Mouse (Mus musculus) brain, embryonic 14.5 days (tissue): ENCODE data around the gene Eif4e1b. TPM values are rescaled to one million over a fixed set of nuclear protein-coding genes. Genes with fewer than 3 reads are reported as not detected.
"Not testable (repeated sequence)": the region's sequence is repeated elsewhere in the genome, so short reads cannot be mapped to it uniquely, and the experiment has no call there.

Experiments used
- DNase-seq: peaks from one replicate; pipeline ENCODE4 v3.0.0-alpha.2; 2011; ENCODE audit warnings: low read depth
- CTCF ChIP-seq: fragments of 200-500 bp; IDR thresholded peaks from 2 replicates; pipeline ENCODE4 v1.5.1; 2012; ENCODE audit warnings: inconsistent platforms, mild to moderate bottlenecking, moderate library complexity, borderline replicate concordance; ENCODE audit not compliant: insufficient read depth, insufficient read length; ENCODE audit errors: extremely low read depth
- POLR2A ChIP-seq: fragments of 200-500 bp; IDR thresholded peaks from 2 replicates; pipeline ENCODE4 v1.6.1; 2012; ENCODE audit warnings: mild to moderate bottlenecking, inconsistent platforms, borderline replicate concordance; ENCODE audit not compliant: poor library complexity, insufficient read depth, insufficient read length, severe bottlenecking; ENCODE audit errors: extremely low read depth
- polyA plus RNA-seq: library from polyadenylated mRNA; depleted of rRNA; stranded (reverse); fragments of >200 nt; gene quantifications from 2 replicates; pipeline ENCODE4 v1.2.3, GENCODE M21; 2012

Gene Eif4e1b
- polyA plus RNA-seq, 1 experiment = not detected

DNA sequence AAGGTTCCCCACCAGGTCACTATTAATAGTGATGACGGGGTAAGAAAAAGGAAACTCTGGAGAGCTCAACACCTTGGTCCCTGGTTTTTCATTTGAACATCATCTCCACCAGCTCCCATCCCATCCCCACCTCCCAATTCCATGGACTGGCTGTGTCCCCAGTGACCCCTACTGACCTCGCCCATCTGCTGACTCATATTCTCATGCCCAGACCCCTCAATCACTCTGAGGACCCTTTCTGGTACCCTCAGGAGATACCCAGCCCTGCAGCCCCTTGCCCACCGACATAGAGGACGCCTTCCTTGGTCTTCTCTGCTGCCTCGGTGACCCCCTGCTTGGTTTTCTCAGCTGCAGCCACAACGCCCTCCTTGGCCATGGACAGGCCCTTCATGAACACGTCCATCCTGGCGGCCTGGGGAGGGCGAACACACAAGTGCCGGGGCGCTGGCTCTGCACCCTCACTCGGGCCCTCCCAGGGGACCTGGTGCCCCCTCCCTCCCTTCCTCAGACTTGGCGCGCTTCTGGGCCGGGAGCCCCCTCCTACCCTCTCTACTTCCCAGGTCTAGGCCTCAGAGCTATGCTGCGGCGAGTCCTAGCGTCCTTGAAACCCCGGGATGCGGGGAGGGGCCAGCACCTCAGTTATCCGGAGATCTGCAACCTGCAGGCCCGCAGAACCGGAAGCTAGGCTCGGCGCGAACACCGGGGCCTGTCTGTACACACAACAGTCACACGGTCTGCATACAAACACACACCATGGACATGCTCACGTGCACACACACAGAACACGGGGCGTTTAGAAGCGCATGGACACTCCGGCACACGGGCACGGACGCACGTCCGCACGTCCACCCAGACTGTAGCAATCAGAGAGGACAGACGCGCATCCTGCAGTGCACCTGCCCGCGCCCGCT is 18.3 kb upstream of the Eif4e1b start:
- TF ChIP-seq CTCF (no peak), POLR2A (no peak)
- DNase-seq = peak; percentile 43

DNA sequence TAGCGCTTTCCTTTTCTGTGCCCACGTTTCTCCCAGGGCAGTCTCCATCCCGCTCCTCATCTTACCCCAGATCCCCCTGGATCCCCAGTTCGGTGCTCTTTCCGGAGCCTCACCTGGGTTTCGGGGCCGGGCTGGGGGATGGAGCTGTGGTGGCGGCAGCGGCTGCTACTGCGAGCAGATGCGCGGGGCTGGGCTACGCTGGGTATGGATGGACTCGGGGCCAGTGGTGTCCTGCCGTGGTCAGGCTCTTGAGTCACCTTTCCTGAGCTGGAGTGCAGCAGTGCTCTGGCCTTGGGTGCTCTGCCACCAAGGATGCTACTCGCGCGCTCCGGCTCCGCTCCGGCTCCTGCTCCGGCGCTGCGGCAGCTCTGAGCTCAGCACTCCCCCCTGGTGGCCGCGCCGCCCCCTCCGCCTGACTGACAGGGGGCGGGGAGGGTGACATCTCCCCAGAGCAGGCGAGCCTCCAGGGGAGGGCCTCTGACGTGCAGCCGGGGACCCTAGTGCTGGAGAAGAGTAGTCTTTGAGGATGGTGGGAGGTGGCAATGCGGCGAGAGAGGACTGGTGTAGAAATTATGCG is 17.5 kb upstream of the Eif4e1b start, which contains the start of gene Sncb:
Gene Sncb, minus strand, starts transcription at position 404 of the 577 bp plus-strand sequence.
- DNase-seq = peak; percentile 87
- TF ChIP-seq CTCF (peak; percentile 74), POLR2A (no peak)

DNA sequence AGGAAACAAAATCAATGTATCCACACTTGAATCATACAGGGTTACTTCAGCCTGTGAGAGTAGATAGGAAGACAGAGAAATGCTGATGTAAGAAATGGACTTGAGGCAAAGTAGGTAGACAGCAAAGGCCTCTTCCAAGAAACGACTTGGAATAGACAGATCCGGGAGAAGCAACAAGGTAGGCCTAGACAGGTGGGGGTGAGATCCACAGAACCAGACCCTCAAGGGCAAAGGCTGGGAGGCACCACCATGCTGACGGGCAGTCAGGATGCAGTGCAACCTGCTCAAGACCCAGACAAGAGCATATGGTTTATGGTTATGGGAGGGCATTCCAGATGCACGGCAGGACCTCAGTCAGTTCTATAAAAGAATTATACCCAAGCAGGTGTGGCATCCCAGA is 16.8 kb upstream of the Eif4e1b start:
- DNase-seq = no peak
- TF ChIP-seq POLR2A = no peak
- TF ChIP-seq CTCF = no peak

DNA sequence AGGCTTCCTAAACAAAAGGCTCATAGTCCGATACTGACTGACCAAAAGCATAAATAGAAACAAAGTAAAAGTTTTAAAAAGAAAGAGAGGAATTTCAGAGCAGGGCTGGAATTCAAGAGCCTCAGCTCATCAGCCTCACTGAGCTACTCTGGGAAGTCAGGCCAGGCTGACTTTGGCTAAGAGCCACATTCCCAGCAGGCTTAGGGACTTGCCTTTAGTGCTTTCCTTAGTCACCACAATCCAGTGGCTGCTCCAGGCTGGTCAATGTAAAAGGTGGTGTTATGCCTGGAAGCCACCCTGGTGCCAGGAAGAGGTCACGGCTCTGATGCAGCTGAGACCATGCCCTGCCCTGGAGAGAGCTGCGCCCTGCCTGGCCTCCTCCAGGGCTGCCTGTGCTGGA is 3.2 kb upstream of the Eif4e1b start:
- DNase-seq = peak; percentile 79

DNA sequence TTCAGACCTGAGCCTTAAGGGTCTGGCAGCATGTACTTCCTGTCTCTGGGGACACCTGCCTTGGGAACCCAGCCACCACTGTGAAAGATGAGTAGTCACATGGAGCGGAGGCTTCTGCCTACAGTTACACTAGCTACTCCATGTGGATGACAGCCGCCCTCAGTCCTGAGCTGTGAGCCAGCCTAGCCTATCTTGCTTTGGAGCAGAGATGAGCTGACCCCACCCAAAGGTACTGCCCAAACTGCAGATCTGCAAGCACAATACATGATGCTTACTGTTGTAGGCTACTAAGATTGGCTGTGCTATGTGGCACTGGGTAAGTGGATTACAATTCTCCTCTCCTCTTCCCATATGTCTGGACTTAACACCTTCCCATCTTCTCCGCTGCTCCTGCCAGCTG is 2.7 kb upstream of the Eif4e1b start:
- TF ChIP-seq CTCF (no peak), POLR2A (no peak)

More for the DNA sequence above, 3.2 kb upstream of the Eif4e1b start:
- TF ChIP-seq CTCF (no peak), POLR2A (no peak)

DNA sequence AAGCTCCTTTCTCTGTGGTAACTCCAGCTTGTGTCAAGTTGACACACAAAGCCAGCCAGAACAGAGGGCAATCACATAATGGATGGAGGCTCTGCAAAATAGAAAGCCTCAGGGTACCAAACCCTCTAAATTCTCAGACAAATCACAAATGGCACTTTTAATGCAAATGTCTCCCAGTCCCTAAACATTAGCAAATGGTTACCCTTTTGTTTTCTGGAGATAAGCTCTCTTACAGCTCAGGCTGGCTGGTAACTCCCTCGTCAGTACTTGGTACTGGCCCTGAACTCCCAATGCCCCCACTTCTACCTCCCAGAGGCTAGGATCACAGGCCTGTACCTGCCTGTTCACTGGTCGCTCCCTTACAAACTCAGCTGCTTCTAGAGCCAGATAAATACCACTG is 563 bp upstream of the Eif4e1b start:
- no peak for DNase-seq
- TF ChIP-seq POLR2A = no peak
- TF ChIP-seq CTCF = no peak

More for the DNA sequence above, 2.7 kb upstream of the Eif4e1b start:
- DNase-seq = no peak

DNA sequence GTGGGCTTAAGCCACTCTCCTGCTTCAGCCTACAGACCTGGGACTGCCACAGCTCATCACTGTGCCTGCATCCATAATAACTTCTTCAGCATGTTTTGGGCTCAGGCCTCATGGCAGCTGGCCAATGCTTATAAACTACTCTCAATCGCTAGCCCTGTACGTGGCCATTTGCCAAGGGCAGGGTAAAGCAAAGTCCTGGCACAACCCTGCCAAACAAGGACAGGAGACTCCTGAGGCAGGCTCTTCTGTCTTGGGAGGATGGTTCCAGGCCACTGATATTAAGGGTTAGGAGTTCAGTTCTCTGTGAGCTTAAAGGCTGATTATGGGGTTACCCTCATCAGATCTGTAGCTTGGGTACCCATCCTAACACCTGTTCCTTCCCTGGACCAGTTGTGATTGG is 3.8 kb downstream of the Eif4e1b start:
- not testable (repeated sequence) for DNase-seq

DNA sequence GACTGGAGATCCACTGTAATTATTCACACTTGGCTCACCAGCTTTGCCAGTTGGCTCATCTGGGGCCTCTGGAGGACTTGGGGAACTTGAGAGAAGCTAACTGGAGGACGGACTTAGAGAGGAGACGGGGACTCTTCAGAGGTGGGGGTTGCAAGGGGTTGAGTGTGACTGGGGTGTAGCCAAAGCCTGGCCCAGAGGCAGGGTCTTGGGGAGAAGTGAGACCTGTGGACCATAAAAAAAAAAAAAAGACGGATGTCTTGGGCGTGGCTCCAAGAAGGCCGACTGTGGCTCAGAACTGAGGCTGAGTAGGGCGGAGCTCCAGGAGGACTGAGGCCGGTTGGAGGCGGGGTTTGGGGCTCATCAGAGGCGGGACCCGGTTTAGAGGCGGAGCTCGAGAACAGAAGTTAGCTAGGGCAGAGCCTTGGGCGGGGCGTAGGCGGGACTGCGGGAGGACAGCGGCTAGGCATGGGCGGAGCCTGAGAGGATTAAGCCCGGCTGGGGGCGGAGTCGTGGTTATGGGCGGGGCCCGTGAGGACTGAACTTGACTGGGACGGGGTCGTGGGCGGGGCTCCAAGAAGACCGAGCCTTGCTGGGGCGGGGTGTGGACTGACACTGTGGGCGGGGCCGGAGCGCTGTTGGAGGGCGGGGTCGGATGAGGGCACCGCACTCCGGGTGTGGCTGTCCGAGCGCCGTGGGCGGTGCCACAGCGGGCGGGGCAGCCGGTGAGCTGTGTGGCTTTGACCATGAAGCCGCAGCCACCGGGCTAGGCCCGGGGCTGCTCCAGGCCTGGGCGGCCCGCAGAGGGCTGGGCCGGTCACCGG is 5.2 kb downstream of the Eif4e1b start, which contains the start of gene Tspan17:
Gene Tspan17, plus strand, starts transcription at position 638 of the 821 bp plus-strand sequence.
- TF ChIP-seq CTCF (no peak), POLR2A (0 out of 2 replicates have a peak, but pooled peaks have one; percentile 25)
- peak; percentile 97 for DNase-seq

DNA sequence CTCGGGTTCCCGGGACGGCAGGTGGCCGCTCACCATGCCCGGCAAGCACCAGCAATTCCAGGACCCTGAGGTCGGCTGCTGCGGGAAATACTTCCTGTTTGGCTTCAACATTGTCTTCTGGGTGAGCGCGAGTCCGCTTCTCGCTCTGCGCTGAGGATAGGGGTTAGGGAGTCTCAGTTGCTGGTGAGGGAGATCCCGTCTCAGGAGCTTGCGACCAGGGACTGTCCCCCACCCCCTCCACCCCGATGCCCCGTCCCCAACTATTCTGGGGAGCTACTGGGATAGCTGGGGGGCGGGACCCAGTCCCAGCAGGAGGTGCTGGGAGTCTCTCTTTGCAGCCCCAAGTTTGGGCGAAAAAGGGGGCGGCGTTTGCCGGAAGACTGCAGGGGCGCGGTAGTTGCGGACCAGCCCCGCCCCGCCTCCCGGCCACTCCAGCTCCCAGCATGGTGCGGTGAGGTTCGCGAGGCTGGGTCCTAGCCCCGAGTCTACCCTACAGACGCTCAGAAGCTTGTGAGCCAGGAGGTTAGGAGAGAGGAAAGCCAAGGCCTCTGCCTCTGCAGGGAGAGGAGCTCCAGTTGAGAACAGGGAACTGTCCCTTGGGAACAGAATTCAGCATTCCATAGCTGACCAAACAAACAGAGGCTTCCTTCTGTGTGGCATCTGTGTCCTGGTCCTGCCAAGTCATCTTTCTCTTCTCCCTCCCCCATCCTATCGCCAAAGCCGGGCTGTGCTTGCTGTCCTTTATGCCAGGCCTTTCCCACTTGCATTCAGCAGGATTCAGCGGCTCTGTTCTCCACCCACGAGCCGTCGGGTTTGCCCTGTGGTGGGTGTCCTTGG is 6.0 kb downstream of the Eif4e1b start:
- no peak for TF ChIP-seq CTCF
- no peak for TF ChIP-seq POLR2A
- peak; percentile 42 for DNase-seq

DNA sequence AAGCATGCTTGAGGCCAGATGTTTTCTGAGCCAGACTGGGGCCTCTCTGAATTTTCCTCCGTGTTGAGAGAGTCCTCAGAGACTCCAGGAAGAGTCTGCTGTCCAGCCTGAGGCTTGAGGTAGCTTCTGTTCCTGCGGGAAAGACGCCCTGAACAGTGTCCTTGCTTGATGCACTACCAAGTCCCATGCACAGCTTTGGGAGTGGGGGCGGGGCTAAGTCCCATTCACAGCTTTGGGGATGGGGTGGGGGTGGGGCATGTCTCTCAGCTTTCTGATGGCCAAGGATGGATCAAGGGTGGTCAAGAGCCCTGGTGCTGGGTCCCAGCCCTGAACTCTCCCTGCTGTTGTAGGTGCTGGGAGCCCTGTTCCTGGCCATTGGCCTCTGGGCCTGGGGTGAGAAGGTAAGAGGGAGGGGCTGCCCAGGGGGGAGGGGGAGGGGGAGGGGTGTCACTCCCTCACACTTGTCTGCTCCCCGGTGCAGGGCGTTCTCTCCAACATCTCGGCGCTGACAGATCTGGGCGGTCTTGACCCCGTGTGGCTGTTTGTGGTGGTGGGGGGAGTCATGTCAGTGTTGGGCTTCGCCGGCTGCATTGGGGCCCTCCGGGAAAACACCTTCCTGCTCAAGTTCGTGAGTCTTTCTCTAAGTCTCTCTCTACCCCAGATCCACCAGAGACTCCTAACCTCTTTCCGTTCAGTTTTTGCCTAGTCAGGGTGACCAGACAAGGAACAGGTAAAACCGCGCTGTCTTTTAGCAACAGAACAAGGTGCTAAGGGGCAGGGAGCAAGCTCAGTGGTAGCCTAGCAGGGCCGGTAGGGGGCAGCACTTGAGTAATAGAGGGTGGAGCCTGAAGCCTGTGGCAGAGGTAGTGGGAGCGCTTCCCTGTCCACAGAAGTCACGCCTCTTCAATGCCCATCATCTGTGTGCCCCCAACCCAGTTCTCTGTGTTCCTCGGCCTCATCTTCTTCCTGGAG is 8.7 kb downstream of the Eif4e1b start:
- DNase-seq = no peak
- peak; percentile 38; the same call in 1 of the 2 replicates for TF ChIP-seq CTCF
- no peak for TF ChIP-seq POLR2A
